27 mouse cellular contexts compared by ENCODE assay signal in genomic region chr11:6207090-6207489, GRCm38 (mm10). TPM values are rescaled to one million over a fixed set of nuclear protein-coding genes. Genes with fewer than 3 reads are reported as not detected.
"Had no signal": no experiment of that assay in that cellular context is flagged by ENCODE, and none has a peak within 500 bp of the region (broad histone marks: within the 10 kb centered on the region; RNA-seq: fewer than 3 reads in every experiment).

No protein-coding gene starts in this region.

- H3K4me2 ChIP-seq: liver, embryonic 15.5 days; midbrain, embryonic 13.5 days; neural tube, embryonic 13.5 days; stomach, embryonic 15.5 days had no signal

- H3K9me3 ChIP-seq: liver, embryonic 15.5 days; stomach, embryonic 15.5 days had no signal

- H3K36me3 ChIP-seq: liver, embryonic 15.5 days; midbrain, embryonic 10.5 days; midbrain, embryonic 13.5 days; neural tube, embryonic 13.5 days; stomach, embryonic 15.5 days had no signal

- H3K9ac ChIP-seq: liver, embryonic 15.5 days; midbrain, embryonic 13.5 days; neural tube, embryonic 13.5 days; stomach, embryonic 15.5 days had no signal

- ATAC-seq: intestine, postnatal 0 days; midbrain, embryonic 13.5 days; midbrain, embryonic 16.5 days had no signal

- H3K4me3 ChIP-seq: layer of hippocampus, adult 2 months; liver, embryonic 15.5 days; midbrain, embryonic 10.5 days; midbrain, embryonic 13.5 days; myocyte; neural tube, embryonic 13.5 days; stomach, embryonic 15.5 days had no signal

- H3K27ac ChIP-seq: kidney, postnatal 0 days; layer of hippocampus, adult 2 months; liver, embryonic 15.5 days; midbrain, embryonic 10.5 days; midbrain, embryonic 13.5 days; neural tube, embryonic 13.5 days; stomach, embryonic 15.5 days had no signal

- DNase-seq: kidney, adult 2 months; kidney, postnatal 25 days; layer of hippocampus, adult 9-11 months; lung, adult 2 months; lung, postnatal 14 days; lung, postnatal 4 days; retina, postnatal 1 day; right cerebral cortex, postnatal 25 days; spleen, adult 18-20 months; thymus, adult 2 months; thymus, postnatal 14 days had no signal

- H3K4me1 ChIP-seq: liver, embryonic 15.5 days; midbrain, embryonic 10.5 days; midbrain, embryonic 13.5 days; neural tube, embryonic 13.5 days; stomach, embryonic 15.5 days had no signal

- H3K27me3 ChIP-seq: liver, embryonic 15.5 days; midbrain, embryonic 13.5 days; neural tube, embryonic 13.5 days; stomach, embryonic 15.5 days had no signal

RNA-seq across cellular contexts. Expression of gene A730071L15Rik, which starts 7.3 kb away (rescaled TPM):
- total RNA-seq: left cerebral cortex, postnatal 25 days had no signal

RNA-seq across cellular contexts. Expression of gene Npc1l1, which starts 22.9 kb away (rescaled TPM):
- total RNA-seq: megakaryocyte, adult 5-6 weeks; monocyte, adult 5-6 weeks; neutrophil, adult 5-6 weeks had no signal
- polyA plus RNA-seq: limb, embryonic 11.5 days; lung, embryonic 16.5 days; midbrain, embryonic 10.5 days; neural tube, embryonic 13.5 days had no signal
